Mouse (Mus musculus) cerebellum, adult 2 months (tissue): ENCODE results near the gene Bcr. TPM values are rescaled to one million over a fixed set of nuclear protein-coding genes. Genes with fewer than 3 reads are reported as not detected.

ENCODE experiments used
- DNase-seq, 2 experiments: peaks; one replicate each; pipeline ENCODE4 v3.0.0; 2021
- H3K27ac ChIP-seq: fragments of 200-500 bp; 2 replicates; pipeline ENCODE4 v1.5.1; 2012; ENCODE audit warnings: low read length, control low read depth, inconsistent platforms; ENCODE audit not compliant: insufficient read depth
- H3K27me3 ChIP-seq: fragments of 200-500 bp; 2 replicates; pipeline ENCODE4 v1.6.1; 2012; ENCODE audit warnings: inconsistent platforms, mild to moderate bottlenecking, low read length, moderate library complexity; ENCODE audit not compliant: control insufficient read depth, insufficient read depth
- H3K4me1 ChIP-seq: fragments of 200-500 bp; 2 replicates; pipeline ENCODE4 v1.6.1; 2011; ENCODE audit warnings: low read length; ENCODE audit not compliant: control insufficient read depth, insufficient read depth
- H3K4me3 ChIP-seq: fragments of 200-500 bp; replicated peaks from 2 replicates; pipeline ENCODE3; 2011; ENCODE audit warnings: mild to moderate bottlenecking, low read depth, low read length, control low read depth; ENCODE audit not compliant: insufficient read depth
- CTCF ChIP-seq: fragments of 200-500 bp; IDR thresholded peaks from 2 replicates; pipeline ENCODE4 v1.5.1; 2011; ENCODE audit warnings: low read depth, mild to moderate bottlenecking, control low read depth, low read length, moderate library complexity, borderline replicate concordance; ENCODE audit not compliant: insufficient read depth
- POLR2A ChIP-seq: fragments of 200-500 bp; IDR thresholded peaks from 2 replicates; pipeline ENCODE4 v1.6.1; 2011; ENCODE audit warnings: low read length, control low read depth, borderline replicate concordance; ENCODE audit not compliant: insufficient read depth
- WGBS: fragments of 180-500 bp; shearing (Covaris S2); methylation state at CpG from one replicate; pipeline ENCODE4 v1.1.7; 2018; 5-methylcytosine and 5-hydroxymethylcytosine counted together
- polyA plus RNA-seq: library from polyadenylated mRNA; depleted of rRNA; stranded (reverse); fragments of >200 nt; gene quantifications from 2 replicates; pipeline ENCODE4 v1.2.3, GENCODE M21; 2012

Gene Bcr
- polyA plus RNA-seq, 1 experiment = 44.4 TPM

GRCm38 (mm10) chr10:75118444-75118843 lies 58.1 kb downstream of the Bcr start:
- Histone ChIP-seq H3K4me1 (peaks cover 46% of the 10 kb centered on the region), H3K27ac (no peak overlapping the region), H3K4me3 (no peak overlapping the region), H3K27me3 (no peaks in the 10 kb centered on the region)
- DNase-seq = no peak
- TF ChIP-seq POLR2A = no peak
- no peak for TF ChIP-seq CTCF
- 54% methylated on average over 6 of the region's 6 CpGs for WGBS

- no peak for TF ChIP-seq POLR2A
- TF ChIP-seq CTCF = no peak
- H3K27me3 ChIP-seq = no peaks in the 10 kb centered on the region
- 82% methylated on average over 3 of the region's 3 CpGs for WGBS
- H3K4me1 ChIP-seq = peaks cover 38% of the 10 kb centered on the region
- no peak for DNase-seq
- no peak overlapping the region for H3K4me3 ChIP-seq
- H3K27ac ChIP-seq = no peak overlapping the region
These were observed 59.0 kb downstream of the Bcr start for GRCm38 (mm10) chr10:75119396-75119795.

DNA sequence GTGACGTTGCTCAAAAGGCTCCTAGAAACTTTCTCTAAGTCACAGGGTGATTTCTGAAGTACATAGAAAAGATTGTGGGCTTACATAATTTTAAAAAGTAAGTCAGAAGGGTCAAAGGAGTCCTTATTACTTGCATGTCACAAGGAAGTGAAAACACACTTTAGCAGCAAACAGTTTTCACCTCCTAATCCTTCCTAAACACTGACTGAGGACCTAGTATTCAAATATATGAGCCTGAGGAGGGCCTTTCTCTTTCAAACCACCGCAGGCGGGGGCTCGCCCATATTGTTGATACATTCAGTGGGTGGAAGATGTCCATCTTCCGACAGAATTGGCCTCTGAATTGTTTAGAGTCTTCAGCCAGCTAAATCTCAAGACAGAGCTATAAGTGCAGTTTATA lies 59.8 kb downstream of the Bcr start:
- peaks cover 36% of the 10 kb centered on the region for H3K4me1 ChIP-seq
- no peak for TF ChIP-seq POLR2A
- TF ChIP-seq CTCF = no peak
- WGBS = 90% methylated on average over 5 of the region's 5 CpGs
- no peak overlapping the region for H3K4me3 ChIP-seq
- no peak for DNase-seq
- H3K27ac ChIP-seq = no peak overlapping the region
- no peaks in the 10 kb centered on the region for H3K27me3 ChIP-seq

DNA sequence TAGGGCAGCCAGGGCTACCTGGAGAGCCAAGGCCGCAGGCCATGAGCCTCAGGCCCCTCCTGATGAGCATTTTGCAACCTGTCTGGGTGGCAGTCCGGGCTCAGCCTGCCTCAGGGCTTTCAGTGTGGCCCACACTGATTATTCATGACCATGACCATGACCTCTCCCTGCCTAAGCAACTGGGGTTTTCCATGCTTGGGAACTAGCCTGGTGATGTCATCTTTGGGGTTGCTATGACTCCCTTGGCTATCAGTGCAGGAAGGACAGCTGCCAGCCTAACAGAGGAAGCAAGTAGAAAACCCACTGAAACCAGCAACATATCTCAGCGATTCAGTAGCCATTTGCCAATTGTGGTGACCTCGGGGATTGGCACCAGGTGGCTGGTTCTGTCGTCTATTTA lies 60.6 kb downstream of the Bcr start:
- H3K4me1 ChIP-seq = peaks cover 38% of the 10 kb centered on the region
- H3K27ac ChIP-seq = peak overlapping the region; percentile 55; the same call in 1 of the 2 replicates
- TF ChIP-seq CTCF (no peak), POLR2A (no peak)
- no peaks in the 10 kb centered on the region for H3K27me3 ChIP-seq
- WGBS = 12% methylated on average over 5 of the region's 5 CpGs
- H3K4me3 ChIP-seq = no peak overlapping the region
- DNase-seq = peak; percentile 52 to 73

GRCm38 (mm10) chr10:75125577-75125976 lies 65.2 kb downstream of the Bcr start:
- WGBS = 9% methylated on average over 4 of the region's 4 CpGs
- no peaks in the 10 kb centered on the region for H3K27me3 ChIP-seq
- H3K4me1 ChIP-seq = peaks cover 44% of the 10 kb centered on the region
- peak; percentile 44 to 73 for DNase-seq
- no peak for TF ChIP-seq CTCF
- TF ChIP-seq POLR2A = no peak
- H3K27ac ChIP-seq = no peak overlapping the region
- H3K4me3 ChIP-seq = no peak overlapping the region

DNA sequence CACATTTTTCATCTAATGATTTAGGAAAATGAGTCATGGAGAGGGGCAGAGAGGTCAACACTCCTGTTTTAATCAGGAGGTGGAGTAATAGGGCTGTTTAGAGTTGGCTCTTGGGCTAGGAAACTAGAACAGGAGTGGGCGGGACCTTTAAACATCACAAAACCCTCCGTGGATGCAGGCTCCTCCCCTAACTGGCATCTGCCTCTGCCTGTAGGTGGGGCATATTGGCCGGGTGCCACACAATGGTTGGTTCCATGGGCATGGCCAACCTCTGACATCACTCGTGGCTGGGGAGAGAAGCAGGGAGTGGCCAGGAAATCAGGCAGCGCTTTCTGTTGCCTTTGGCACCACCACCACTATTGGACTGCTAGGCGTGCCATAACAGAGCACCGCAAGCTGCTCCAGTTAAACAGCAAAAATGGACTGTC lies 68.9 kb downstream of the Bcr start:
- Histone ChIP-seq H3K4me1 (peaks cover 40% of the 10 kb centered on the region), H3K27me3 (no peaks in the 10 kb centered on the region), H3K4me3 (no peak overlapping the region), H3K27ac (no peak overlapping the region)
- TF ChIP-seq POLR2A (no peak), CTCF (no peak)
- 53% methylated on average over 7 of the region's 7 CpGs for WGBS
- peak; percentile 48 to 54 for DNase-seq

- Histone ChIP-seq H3K27ac (no peak overlapping the region), H3K4me3 (no peak overlapping the region), H3K27me3 (no peaks in the 10 kb centered on the region), H3K4me1 (peaks cover 44% of the 10 kb centered on the region)
- DNase-seq = no peak
- TF ChIP-seq POLR2A (no peak), CTCF (no peak)
- WGBS = 84% methylated on average over 4 of the region's 4 CpGs
These were observed 70.1 kb downstream of the Bcr start for GRCm38 (mm10) chr10:75130372-75131046.

DNA sequence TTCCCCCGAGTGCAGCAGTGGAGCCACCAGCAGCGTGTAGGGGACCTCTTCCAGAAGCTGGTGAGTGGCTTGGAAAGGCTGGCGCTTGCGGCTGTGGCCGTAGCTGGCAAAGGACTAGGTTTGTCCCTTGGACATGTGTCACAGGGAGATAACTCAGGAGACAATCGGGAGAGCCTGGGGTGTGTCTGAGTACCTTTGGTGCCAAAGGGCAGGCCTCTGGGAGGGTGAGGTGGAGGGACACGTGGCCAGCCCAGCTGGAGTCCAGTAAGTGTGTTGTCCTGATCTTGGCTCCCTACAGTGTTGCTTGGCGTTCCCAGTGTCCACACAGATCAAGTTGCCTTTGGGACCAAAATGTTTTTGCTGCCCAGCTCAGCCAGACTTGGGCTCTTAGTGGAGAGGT lies 71.2 kb downstream of the Bcr start:
- WGBS = 15% methylated on average over 8 of the region's 8 CpGs
- H3K4me3 ChIP-seq = no peak overlapping the region

More for the DNA sequence above, 71.2 kb downstream of the Bcr start:
- no peak overlapping the region for H3K27ac ChIP-seq
- no peak for TF ChIP-seq POLR2A
- no peak for TF ChIP-seq CTCF
- peak; percentile 51 to 66 for DNase-seq
- H3K27me3 ChIP-seq = no peaks in the 10 kb centered on the region
- H3K4me1 ChIP-seq = peaks cover 42% of the 10 kb centered on the region
